Mouse (Mus musculus): ENCODE data around the gene St3gal3. TPM values are rescaled to one million over a fixed set of nuclear protein-coding genes. Genes with fewer than 3 reads are reported as not detected.
A peak's percentile ranks its signal among the peaks of the same experiment; 100 is the strongest.

Gene St3gal3
- polyA plus RNA-seq, 1 experiment from 2014 or later = 4.5 TPM

DNA sequence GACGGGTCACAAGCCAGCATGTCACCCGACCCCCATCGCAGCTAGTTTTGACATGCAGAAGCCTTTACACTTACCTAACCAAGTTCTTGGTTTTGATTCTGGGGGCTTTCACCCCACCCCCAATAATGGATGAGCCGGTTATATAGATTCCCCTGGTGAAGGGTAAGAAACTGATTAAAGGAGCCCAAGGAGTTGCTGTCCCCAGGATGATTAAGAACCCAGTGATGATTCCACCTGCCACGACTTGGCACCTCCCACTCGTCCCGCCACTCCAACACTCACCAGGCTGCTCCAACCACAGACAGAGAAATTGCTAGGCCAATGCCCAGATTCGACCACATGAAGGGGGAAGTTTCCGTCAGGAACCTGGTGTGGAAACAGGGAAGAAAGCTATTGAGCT is 248.7 kb downstream of the St3gal3 start:
- Histone ChIP-seq H3K27me3 (replicated peaks; ENCODE audit: control insufficient read depth, insufficient read depth, low read length) (no peaks in the 10 kb centered on the region; the same call in 1 of the 2 replicates), H3K4me2 (peak overlapping the region; percentile 87), H3K9me3 (ENCODE audit: control insufficient read depth, low read length) (no peaks in the 10 kb centered on the region), H3K27ac (ENCODE audit: low read depth, low read length) (no peak overlapping the region), H3K36me3 (ENCODE audit: control insufficient read depth, insufficient read depth, low read length) (peaks cover 24% of the 10 kb centered on the region), H3K9ac (ENCODE audit: low read depth, low read length) (peak overlapping the region; percentile 94), H3K4me3 (ENCODE audit: low read depth, low read length) (peak overlapping the region; percentile 97), H3K4me1 (replicated peaks; ENCODE audit: control insufficient read depth, insufficient read depth, low read length) (peaks cover 23% of the 10 kb centered on the region)
- ATAC-seq (replicated peaks; ENCODE audit: low FRiP score) (no peak), DNase-seq (ENCODE audit: low spot score) (no peak)
- WGBS = 75% methylated on average over 9 of the region's 9 CpGs

DNA sequence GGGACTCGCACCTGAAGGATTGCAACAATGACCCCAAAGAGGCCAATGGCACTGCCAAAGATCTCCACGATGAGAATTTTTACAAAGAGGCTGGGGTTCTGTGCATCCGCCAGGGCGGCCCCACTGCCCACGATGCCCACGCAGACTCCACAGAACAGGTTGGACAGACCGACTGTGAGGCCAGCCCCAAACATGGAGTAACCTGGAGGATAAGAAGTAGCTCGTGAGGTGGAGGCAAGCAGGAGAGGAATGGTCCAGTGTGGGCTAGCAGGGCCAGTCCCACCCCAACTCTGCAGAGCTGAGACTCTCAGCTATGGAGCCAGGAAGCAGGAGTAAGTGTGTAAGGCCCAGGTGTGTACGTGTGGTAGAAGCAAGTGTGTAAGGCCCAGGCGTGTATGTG is 249.6 kb downstream of the St3gal3 start:
- DNase-seq (ENCODE audit: low spot score) (no peak), ATAC-seq (replicated peaks; ENCODE audit: low FRiP score) (no peak)
- Histone ChIP-seq H3K27ac (ENCODE audit: low read depth, low read length) (no peak overlapping the region), H3K4me3 (ENCODE audit: low read depth, low read length) (no peak overlapping the region), H3K4me2 (no peak overlapping the region), H3K27me3 (replicated peaks; ENCODE audit: control insufficient read depth, insufficient read depth, low read length) (no peaks in the 10 kb centered on the region; the same call in 1 of the 2 replicates), H3K36me3 (ENCODE audit: control insufficient read depth, insufficient read depth, low read length) (peaks cover 21% of the 10 kb centered on the region), H3K9me3 (ENCODE audit: control insufficient read depth, low read length) (no peaks in the 10 kb centered on the region), H3K9ac (ENCODE audit: low read depth, low read length) (no peak overlapping the region), H3K4me1 (replicated peaks; ENCODE audit: control insufficient read depth, insufficient read depth, low read length) (peaks cover 20% of the 10 kb centered on the region)
- 93% methylated on average over 10 of the region's 10 CpGs for WGBS

DNA sequence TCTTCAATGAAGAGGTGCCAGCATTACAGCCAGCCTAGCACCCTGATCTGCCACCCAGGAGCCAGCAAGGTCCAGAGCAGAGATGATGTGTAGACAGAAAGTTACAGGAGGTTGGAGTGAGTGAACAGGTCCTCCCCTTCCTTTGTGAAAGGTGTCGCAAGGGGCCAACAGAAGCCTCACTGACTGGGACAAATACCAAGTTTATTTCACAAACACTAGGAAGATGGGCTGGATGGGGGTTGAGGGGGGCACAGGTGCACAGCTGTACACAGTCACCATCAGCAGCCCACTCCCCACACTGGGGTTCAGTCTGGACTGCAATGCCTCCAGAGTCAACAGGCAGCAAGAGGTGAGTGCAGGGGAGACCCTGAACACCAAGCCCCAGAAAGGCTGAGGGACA is 250.6 kb downstream of the St3gal3 start:
- Histone ChIP-seq H3K36me3 (ENCODE audit: control insufficient read depth, insufficient read depth, low read length) (peaks cover 18% of the 10 kb centered on the region; the same call in 1 of the 2 replicates), H3K27ac (ENCODE audit: low read depth, low read length) (no peak overlapping the region), H3K4me1 (replicated peaks; ENCODE audit: control insufficient read depth, insufficient read depth, low read length) (peaks cover 20% of the 10 kb centered on the region), H3K27me3 (replicated peaks; ENCODE audit: control insufficient read depth, insufficient read depth, low read length) (no peaks in the 10 kb centered on the region; the same call in 1 of the 2 replicates), H3K4me2 (peak overlapping the region; percentile 98), H3K9ac (ENCODE audit: low read depth, low read length) (0 out of 2 replicates have a peak overlapping the region, but pooled peaks have one; percentile 81), H3K9me3 (ENCODE audit: control insufficient read depth, low read length) (no peaks in the 10 kb centered on the region), H3K4me3 (ENCODE audit: low read depth, low read length) (0 out of 2 replicates have a peak overlapping the region, but pooled peaks have one; percentile 77)
- ATAC-seq (replicated peaks; ENCODE audit: low FRiP score) = no peak
- no peak for DNase-seq (ENCODE audit: low spot score)
- 100% methylated on average over 1 of the region's 1 CpGs for WGBS

DNA sequence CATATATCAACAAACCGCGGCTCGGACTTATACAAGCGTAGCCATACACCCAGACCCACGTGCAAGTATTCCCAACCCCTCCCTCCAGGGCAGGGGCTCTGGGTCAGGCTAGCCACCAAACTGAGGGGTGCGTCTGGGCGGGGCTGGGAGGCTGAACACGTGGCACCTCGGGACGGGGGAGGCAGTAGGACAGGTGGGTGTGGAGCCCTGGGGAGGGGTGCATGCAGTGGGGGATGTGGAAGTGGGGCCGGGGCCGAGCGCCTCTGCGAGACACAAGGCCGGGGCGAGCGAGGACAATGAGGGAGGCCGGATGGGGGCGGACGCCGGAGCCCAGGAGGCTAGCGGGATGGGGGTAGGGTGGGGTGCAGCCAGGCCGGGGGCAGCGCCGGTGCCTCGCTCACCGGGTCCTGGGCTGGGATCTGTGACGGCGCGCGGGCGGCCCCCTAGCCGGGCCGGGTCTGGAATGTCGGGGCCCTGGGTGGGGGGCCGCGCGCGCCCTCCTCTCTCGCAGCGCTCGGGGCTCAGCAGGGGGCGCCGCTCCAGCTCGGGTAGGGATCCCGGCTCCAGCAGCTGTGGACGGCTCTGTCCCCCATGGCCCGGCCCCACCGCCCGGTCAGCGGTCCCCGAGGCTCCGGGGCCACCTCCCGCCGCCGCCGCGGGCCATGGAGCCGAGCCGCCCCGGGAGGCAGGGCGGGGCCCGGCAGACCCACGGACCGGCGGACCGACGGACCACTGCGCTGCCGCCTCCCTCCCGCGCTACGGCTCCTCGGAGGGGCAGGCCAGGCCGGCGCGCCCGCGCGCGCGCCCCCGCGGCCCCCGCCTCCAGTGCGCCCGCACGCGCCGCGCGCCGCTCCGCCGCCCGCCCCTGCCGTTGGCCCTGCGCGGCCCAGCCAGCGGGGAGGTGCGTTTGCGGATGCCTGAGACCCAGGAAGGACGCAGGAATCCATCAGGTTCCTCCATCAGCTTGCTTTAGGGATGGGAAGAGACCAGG is 251.7 kb downstream of the St3gal3 start, which contains the start of gene B4galt2:
Gene B4galt2 (minus strand): TSS at position 787 of the 991 bp plus-strand sequence.
- H3K4me3 ChIP-seq (ENCODE audit: low read depth, low read length) = peak within 1 kb of the TSS; percentile 77
- DNase-seq (ENCODE audit: low spot score) = peak; percentile 73
- no peaks in the 10 kb centered on the region; the same call in 1 of the 2 replicates for H3K27me3 ChIP-seq (replicated peaks; ENCODE audit: control insufficient read depth, insufficient read depth, low read length)
- H3K36me3 ChIP-seq (ENCODE audit: control insufficient read depth, insufficient read depth, low read length) = peaks cover 18% of the 10 kb centered on the region; the same call in 1 of the 2 replicates
- peak within 1 kb of the TSS; percentile 98 for H3K4me2 ChIP-seq
- no peaks in the 10 kb centered on the region for H3K9me3 ChIP-seq (ENCODE audit: control insufficient read depth, low read length)
- 2% methylated on average over 91 of the region's 103 CpGs for WGBS
- peak; percentile 22 for ATAC-seq (replicated peaks; ENCODE audit: low FRiP score)
- peaks cover 20% of the 10 kb centered on the region for H3K4me1 ChIP-seq (replicated peaks; ENCODE audit: control insufficient read depth, insufficient read depth, low read length)
- peak within 1 kb of the TSS; percentile 81 for H3K9ac ChIP-seq (ENCODE audit: low read depth, low read length)
- peak within 1 kb of the TSS; percentile 55; the same call in 1 of the 2 replicates for H3K27ac ChIP-seq (ENCODE audit: low read depth, low read length)

Other genes with a start within 250 kb of the St3gal3 start
- 212 and 229 TPM in 2 replicates for gene Atp6v0b, start 247.6 kb downstream of the St3gal3 start, polyA plus RNA-seq (2014; fragmentation: Nextera tagmentation; extraction: Ambion mirVana)
- gene Dph2, start 242.9 kb downstream of the St3gal3 start, polyA plus RNA-seq (2014; fragmentation: Nextera tagmentation; extraction: Ambion mirVana) = 21.9 and 23.1 TPM in 2 replicates
- 42.7 and 44.2 TPM in 2 replicates for gene Ipo13, start 219.9 kb downstream of the St3gal3 start, polyA plus RNA-seq (2014; fragmentation: Nextera tagmentation; extraction: Ambion mirVana)
- gene Artn, start 205.2 kb downstream of the St3gal3 start, polyA plus RNA-seq (2014; fragmentation: Nextera tagmentation; extraction: Ambion mirVana) = 0.74 and 1.2 TPM in 2 replicates
- gene Kdm4a, start 45.1 kb upstream of the St3gal3 start, polyA plus RNA-seq (2014; fragmentation: Nextera tagmentation; extraction: Ambion mirVana) = 22.8 and 23.6 TPM in 2 replicates
- 29.1 and 29.2 TPM in 2 replicates for gene Ptprf, start 156.5 kb upstream of the St3gal3 start, polyA plus RNA-seq (2014; fragmentation: Nextera tagmentation; extraction: Ambion mirVana)